Mouse (Mus musculus): ENCODE measurements at regions not wholly inside any gene's neighbourhood (a gene's known extent, or its start where the extent isn't known, plus 50 kb on each side); places are given as distances from the start of the nearest gene placed in this dataset.
A peak's percentile ranks its signal among the peaks of the same experiment; 100 is the strongest.

DNA sequence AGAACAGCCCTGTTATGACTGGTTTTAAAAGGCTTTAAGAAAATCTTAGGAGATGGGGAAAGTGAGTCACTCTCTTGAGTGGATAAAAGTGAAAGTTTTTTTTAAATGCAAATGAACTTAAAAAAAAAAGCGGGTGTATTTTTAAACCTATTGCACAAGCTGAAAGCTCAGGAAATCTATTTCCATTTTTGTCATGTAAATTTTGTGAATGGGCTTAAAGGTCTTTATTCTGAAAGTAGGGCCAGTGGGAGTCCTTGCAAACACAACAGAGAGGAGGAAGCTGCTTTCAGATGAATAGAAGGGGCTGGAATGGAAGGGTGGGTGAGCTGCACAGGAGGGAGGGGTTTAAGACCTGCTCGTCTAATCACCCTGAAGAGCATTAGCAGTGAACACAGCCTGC lies 62.9 kb downstream of the Fam84a start:
- Histone ChIP-seq H3K4me1 (ENCODE audit: control insufficient read depth, insufficient read depth, low read length) (no peaks in the 10 kb centered on the region), H3K4me3 (ENCODE audit: insufficient read depth, low read length) (no peak overlapping the region), H3K27ac (ENCODE audit: insufficient read depth, low read depth, low read length) (no peak overlapping the region)
- TF ChIP-seq CTCF (IDR thresholded peaks at IDR 0.05; ENCODE audit: low read depth, low read length) (no peak), POLR2A (IDR thresholded peaks at IDR 0.05; ENCODE audit: borderline replicate concordance, low read depth, low read length) (no peak)

DNA sequence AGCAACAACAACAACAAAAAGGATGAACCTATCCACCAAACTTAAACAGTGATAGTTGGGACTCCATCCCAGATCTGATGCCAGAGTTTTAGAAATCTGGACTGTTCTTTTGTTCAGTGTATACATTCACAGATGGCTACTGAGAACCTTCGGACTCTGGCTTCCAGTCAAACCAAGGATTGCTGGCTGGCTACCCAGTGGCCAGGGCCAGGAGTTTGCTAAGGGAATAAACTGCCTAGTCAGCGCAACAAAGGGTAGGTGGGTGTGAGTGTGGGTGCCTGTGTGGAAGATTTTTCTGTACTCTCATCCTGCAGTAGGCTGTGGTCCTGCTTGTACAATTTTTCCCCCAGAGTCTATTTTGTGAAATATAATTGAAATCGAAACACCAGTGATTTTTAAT lies 69.1 kb downstream of the Fam84a start:
- no peak overlapping the region for H3K27ac ChIP-seq (ENCODE audit: insufficient read depth, low read depth, low read length)
- no peak for TF ChIP-seq CTCF (IDR thresholded peaks at IDR 0.05; ENCODE audit: low read depth, low read length)
- TF ChIP-seq POLR2A (IDR thresholded peaks at IDR 0.05; ENCODE audit: borderline replicate concordance, low read depth, low read length): no peak
- no peaks in the 10 kb centered on the region for H3K4me1 ChIP-seq (ENCODE audit: control insufficient read depth, insufficient read depth, low read length)
- no peak overlapping the region for H3K4me3 ChIP-seq (ENCODE audit: insufficient read depth, low read length)

DNA sequence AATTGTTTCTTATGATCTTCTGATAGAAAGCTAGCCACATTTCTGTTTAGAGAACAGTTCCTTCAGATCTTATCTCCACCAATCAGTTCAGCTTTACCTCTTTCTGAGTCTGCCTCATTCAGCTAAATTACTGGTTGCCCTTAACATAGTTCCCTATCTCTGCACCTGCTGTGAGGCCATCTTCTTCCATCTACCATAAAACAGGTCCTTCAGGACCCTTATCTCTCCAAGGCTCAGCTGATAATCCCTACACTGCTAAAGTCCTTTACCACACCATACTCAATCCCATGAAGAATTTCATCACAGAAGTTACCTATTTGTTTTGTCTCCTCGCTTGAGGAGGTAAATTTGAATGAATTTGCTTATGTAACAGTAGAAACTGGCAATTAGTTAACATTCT lies 72.0 kb downstream of the Fam84a start:
- no peak for TF ChIP-seq CTCF (IDR thresholded peaks at IDR 0.05; ENCODE audit: low read depth, low read length)
- no peak for TF ChIP-seq POLR2A (IDR thresholded peaks at IDR 0.05; ENCODE audit: borderline replicate concordance, low read depth, low read length)
- Histone ChIP-seq H3K4me3 (ENCODE audit: insufficient read depth, low read length) (no peak overlapping the region), H3K27ac (ENCODE audit: insufficient read depth, low read depth, low read length) (no peak overlapping the region), H3K4me1 (ENCODE audit: control insufficient read depth, insufficient read depth, low read length) (no peaks in the 10 kb centered on the region)

DNA sequence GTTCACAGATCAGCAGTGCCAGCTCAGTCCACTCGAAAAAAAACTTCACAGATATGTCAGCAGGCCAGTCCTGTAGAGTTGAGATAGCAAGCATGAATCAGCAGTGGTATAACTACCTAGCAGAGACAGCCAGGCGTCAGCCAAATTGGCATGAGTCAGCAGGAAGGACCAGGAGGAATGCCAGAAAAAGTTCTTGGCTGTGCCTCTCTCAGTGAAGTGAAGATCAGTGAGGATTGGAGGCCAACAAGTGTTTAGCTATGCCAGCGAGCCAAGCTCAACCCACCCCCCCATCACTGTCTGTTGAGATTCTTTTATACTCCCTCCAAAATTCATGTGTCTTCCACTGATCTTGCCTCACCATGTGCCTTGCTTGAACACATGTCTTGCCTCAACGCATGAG lies 82.8 kb downstream of the Fam84a start:
- H3K4me3 ChIP-seq (ENCODE audit: insufficient read depth, low read length): no peak overlapping the region
- no peak overlapping the region for H3K27ac ChIP-seq (ENCODE audit: insufficient read depth, low read depth, low read length)
- no peaks in the 10 kb centered on the region for H3K4me1 ChIP-seq (ENCODE audit: control insufficient read depth, insufficient read depth, low read length)
- TF ChIP-seq CTCF (IDR thresholded peaks at IDR 0.05; ENCODE audit: low read depth, low read length): no peak
- no peak for TF ChIP-seq POLR2A (IDR thresholded peaks at IDR 0.05; ENCODE audit: borderline replicate concordance, low read depth, low read length)

DNA sequence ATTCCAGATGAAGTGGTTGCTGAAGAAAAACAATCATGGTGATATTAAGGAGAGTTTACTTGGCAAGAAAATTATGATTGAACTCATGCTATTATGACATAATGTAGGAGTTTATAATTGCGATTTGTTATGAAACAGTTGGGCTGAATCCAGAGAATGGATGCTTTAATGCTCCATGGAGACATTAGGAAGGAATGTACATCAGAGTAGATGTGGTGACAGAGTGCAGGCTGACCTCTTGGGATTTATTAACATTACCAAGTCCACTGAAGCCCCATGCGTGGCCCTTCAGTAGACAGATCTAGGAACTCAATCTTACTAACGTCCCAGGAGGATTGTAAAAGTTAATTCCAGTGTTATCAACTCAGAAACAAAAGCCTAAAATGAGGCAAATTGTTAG lies 86.5 kb downstream of the Fam84a start:
- Histone ChIP-seq H3K4me3 (ENCODE audit: insufficient read depth, low read length) (no peak overlapping the region), H3K27ac (ENCODE audit: insufficient read depth, low read depth, low read length) (no peak overlapping the region), H3K4me1 (ENCODE audit: control insufficient read depth, insufficient read depth, low read length) (no peaks in the 10 kb centered on the region)
- TF ChIP-seq CTCF (IDR thresholded peaks at IDR 0.05; ENCODE audit: low read depth, low read length): no peak
- TF ChIP-seq POLR2A (IDR thresholded peaks at IDR 0.05; ENCODE audit: borderline replicate concordance, low read depth, low read length): no peak

DNA sequence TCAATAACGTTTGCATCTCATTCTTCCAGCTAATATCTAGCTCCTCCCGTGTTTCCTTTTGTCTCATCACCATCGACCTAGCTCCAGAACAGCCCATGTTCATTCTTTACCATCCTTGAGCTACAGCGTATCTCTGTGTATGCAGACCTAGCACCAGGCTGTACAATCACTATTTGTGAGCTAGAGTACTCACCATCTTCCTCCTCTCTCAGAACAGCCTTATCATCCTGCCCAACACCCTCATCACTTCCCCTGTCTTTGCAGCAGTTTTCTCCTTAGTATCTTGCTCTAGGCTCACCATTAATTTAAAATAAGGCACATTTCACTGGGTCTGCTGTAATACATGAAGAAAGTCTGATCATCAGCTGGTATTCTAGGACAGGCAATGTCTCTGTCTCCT lies 88.6 kb downstream of the Fam84a start:
- no peak overlapping the region for H3K27ac ChIP-seq (ENCODE audit: insufficient read depth, low read depth, low read length)
- TF ChIP-seq POLR2A (IDR thresholded peaks at IDR 0.05; ENCODE audit: borderline replicate concordance, low read depth, low read length) (no peak), CTCF (IDR thresholded peaks at IDR 0.05; ENCODE audit: low read depth, low read length) (no peak)
- H3K4me3 ChIP-seq (ENCODE audit: insufficient read depth, low read length): no peak overlapping the region
- H3K4me1 ChIP-seq (ENCODE audit: control insufficient read depth, insufficient read depth, low read length): no peaks in the 10 kb centered on the region

DNA sequence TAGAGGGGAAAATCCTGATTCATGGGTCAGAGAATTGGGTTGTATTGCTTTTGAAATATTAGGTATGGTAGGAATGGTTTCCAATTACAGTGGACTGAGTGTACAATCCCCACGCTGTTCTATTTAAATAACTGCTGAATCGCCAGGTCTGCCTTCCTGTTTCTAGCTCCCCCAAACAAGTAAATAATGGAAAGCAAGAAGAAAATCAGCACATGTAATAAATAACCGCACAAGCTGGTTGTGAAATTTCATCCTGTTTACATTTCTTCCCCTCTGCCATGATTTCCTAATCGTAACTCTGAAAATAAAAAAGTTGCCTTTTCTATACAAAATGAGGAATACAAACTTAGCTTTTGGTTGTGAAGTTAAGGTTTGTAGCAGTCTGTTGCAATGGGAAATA lies 95.7 kb downstream of the Fam84a start:
- Histone ChIP-seq H3K4me1 (ENCODE audit: control insufficient read depth, insufficient read depth, low read length) (no peaks in the 10 kb centered on the region), H3K4me3 (ENCODE audit: insufficient read depth, low read length) (no peak overlapping the region), H3K27ac (ENCODE audit: insufficient read depth, low read depth, low read length) (peak overlapping the region; percentile 43)
- TF ChIP-seq POLR2A (IDR thresholded peaks at IDR 0.05; ENCODE audit: borderline replicate concordance, low read depth, low read length) (no peak), CTCF (IDR thresholded peaks at IDR 0.05; ENCODE audit: low read depth, low read length) (no peak)

DNA sequence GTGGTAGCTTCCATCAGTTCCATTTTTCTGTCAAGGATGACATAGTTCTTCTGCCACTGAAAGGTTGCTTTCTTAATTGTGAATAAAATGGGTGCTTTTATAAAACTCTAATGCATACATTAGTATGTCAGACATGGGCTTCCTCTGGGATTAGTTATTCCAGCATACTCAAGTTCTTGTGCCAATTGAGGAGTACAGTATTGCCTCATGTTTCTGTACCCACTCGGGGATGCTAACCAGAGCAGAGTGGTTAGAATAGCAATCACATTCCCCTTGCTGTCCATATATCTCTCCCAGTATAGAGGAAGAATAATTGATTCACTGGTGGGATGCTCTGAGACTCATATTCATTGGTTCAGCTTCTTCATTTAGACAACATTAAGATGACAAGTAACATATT lies 119.5 kb downstream of the Fam84a start:
- H3K27ac ChIP-seq (ENCODE audit: insufficient read depth, low read depth, low read length): no peak overlapping the region
- no peaks in the 10 kb centered on the region for H3K4me1 ChIP-seq (ENCODE audit: control insufficient read depth, insufficient read depth, low read length)
- no peak for TF ChIP-seq POLR2A (IDR thresholded peaks at IDR 0.05; ENCODE audit: borderline replicate concordance, low read depth, low read length)
- TF ChIP-seq CTCF (IDR thresholded peaks at IDR 0.05; ENCODE audit: low read depth, low read length): no peak
- H3K4me3 ChIP-seq (ENCODE audit: insufficient read depth, low read length): no peak overlapping the region

DNA sequence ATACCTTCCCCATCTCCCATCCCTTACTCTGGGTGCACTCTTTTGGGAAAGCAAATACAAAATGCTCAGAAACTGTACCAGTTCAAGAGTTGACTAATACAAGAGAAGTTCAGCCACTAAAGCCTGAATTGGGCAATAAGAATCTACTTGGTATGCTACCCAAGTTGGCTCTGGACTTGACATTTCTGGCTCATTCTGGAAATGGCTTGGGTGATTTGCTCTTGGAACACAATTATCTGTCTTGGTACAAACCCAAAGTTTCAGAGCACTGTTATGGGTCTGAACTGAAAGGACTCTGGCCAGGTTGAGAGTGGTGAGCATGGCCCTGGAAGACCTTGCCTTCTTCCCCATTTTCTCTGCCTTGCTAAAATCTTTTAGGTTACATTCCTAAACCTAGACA lies 136.6 kb downstream of the Fam84a start:
- H3K27ac ChIP-seq (ENCODE audit: insufficient read depth, low read depth, low read length): no peak overlapping the region
- TF ChIP-seq POLR2A (IDR thresholded peaks at IDR 0.05; ENCODE audit: borderline replicate concordance, low read depth, low read length) (no peak), CTCF (IDR thresholded peaks at IDR 0.05; ENCODE audit: low read depth, low read length) (no peak)
- no peaks in the 10 kb centered on the region for H3K4me1 ChIP-seq (ENCODE audit: control insufficient read depth, insufficient read depth, low read length)
- no peak overlapping the region for H3K4me3 ChIP-seq (ENCODE audit: insufficient read depth, low read length)

DNA sequence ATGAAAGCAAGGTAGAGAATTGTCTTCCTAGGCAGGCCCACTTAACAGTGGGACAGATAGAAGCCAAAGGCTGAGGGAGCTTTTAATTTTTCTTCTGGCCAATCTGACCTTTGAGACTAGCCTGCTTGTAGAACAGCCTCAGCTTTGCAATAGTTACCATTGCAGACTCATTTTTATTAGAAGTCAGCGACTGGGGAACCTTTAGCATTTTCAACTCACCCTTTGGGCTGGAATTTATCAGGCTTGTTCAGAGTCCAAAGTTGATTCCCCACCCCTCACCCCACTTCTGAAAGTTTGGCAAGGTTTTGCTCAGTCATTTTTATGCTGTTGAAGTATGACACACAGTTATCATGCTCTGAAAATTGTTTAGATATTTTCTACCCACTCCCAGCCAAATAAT lies 145.9 kb downstream of the Fam84a start:
- Histone ChIP-seq H3K4me1 (ENCODE audit: control insufficient read depth, insufficient read depth, low read length) (no peaks in the 10 kb centered on the region), H3K4me3 (ENCODE audit: insufficient read depth, low read length) (no peak overlapping the region), H3K27ac (ENCODE audit: insufficient read depth, low read depth, low read length) (no peak overlapping the region)
- TF ChIP-seq CTCF (IDR thresholded peaks at IDR 0.05; ENCODE audit: low read depth, low read length) (no peak), POLR2A (IDR thresholded peaks at IDR 0.05; ENCODE audit: borderline replicate concordance, low read depth, low read length) (no peak)

DNA sequence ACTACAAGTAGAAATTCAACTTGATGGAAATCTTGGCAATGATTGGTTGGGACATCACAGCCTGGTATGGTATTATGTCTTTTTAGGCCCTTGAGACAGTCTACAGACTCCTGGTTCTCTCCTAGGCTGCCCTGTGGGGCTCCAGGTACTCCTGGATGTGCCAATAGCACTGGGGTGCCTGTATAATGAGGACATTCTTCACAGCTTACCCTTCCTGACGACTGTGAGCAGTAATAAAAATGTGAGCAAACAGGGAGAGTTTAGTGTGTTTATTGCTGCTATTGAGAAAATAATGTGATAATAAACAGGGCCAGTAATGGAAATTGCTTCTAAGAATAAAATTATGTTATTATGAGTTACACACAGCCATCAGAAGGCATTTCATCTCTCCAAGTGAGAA lies 150.2 kb downstream of the Fam84a start:
- Histone ChIP-seq H3K27ac (ENCODE audit: insufficient read depth, low read depth, low read length) (no peak overlapping the region), H3K4me3 (ENCODE audit: insufficient read depth, low read length) (no peak overlapping the region), H3K4me1 (ENCODE audit: control insufficient read depth, insufficient read depth, low read length) (no peaks in the 10 kb centered on the region)
- TF ChIP-seq POLR2A (IDR thresholded peaks at IDR 0.05; ENCODE audit: borderline replicate concordance, low read depth, low read length) (no peak), CTCF (IDR thresholded peaks at IDR 0.05; ENCODE audit: low read depth, low read length) (no peak)
